Mouse (Mus musculus) retina, postnatal 1 day (tissue): ENCODE measurements around the gene Serpinb9b.

Experiments
- DNase-seq: peaks from one replicate; pipeline ENCODE4 v3.0.0-alpha.2; 2012

Serpinb9b gene

DNA sequence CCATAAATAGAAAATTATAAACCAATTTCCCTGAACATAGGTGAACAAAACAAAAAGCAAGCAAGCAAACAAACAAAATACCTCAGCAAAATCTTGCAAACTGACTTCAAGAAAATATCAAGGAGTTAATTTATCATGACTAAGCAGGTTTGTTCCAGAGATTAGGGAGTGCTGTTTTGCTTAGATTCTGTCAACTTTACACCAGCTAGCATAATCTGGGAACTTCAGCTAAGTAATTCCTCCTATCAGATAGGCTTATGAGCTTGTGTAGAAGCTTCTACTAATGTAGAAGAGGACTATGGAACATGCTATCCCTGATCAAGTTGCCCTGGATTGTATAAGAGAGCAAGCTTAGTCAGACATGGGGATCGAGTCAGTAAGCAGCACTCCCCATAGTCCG lies 20.0 kb downstream of the Serpinb9b start:
- DNase-seq, result no peak

DNA sequence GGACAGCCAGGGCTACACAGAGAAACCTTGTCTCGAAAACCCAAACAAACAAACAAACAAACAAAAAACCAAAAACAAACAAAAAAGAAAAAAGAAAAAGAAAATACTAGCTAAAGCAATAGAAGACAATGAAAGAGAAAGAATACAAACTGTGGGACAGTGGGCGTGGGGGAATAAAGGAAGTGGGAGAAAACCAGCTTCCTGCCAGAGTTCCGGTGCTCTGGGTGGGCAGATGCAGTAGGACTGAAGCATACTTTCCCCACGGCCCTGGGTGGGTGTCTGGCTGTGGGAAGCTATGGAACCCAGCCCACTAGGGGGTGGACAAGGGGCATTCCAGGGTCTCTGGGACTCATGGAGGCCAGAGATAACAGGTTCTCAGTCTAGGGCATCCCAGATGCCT lies 21.0 kb downstream of the Serpinb9b start:
- DNase-seq, result no peak

DNA sequence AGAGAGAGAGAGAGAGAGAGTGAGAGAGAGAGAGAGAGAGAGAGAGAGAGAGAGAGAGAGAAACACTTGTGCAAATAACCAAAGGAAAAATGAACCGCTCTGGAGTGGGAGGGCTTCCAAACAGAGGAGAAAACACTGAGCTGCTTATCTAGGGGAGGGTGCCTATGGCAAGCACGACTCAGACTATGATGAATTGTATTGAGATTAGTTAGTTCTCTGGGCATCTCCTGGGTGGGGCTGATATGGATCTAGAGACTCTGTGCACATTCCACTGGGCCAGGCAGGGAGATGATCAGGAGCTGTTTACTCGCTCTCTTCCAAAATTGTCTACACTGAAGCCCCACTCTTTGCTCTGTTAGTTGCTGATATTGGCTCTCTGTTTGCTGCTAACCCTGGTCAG lies 24.5 kb downstream of the Serpinb9b start:
- DNase-seq, result no peak

DNA sequence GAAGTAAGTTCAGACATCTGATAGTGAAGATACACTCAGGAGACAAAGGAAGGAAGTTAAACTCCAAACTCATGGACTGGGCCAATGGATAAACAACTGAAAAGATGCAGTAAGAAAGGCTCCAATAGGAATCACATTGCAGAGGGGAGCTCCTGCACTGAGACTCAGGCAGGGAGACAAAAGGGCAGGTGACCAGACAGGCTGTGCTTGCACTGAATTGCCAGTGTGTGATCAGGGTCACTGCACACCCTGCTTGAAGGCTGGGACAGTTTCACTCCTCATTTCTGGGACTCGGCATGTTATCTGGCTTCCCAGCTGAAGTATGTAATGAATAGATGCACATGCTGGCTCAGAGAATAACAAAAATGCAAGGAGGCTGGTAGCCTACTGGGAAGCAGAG lies 35.8 kb downstream of the Serpinb9b start:
- no peak for DNase-seq

DNA sequence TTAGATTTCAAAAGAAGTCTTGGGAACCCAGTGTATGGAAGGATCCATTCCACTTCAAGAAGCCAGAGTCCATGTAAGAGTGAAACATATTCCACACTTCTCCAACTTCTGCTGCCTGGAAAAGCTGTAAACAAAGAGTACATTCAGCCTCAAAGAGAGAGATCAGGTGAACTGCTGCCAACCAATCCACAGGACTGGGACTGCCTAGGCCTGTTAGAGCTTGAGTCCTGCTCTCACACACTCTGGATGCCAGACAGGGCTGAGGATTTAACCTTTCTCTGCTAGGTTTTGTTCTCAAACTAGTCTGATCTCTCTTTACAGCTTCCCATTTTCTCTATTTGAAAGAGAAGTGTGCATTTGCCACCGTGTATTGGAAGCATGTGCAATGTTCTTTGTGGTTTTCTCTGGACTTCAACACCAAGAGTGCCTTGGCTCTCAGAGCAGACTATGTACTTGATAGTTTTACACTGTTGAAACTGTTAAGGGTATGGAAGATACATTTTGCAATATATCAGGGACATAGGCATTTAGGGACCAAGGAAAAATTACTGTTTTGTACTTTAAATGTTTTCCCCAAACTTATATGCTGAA lies 40.3 kb downstream of the Serpinb9b start:
- DNase-seq, result no peak

DNA sequence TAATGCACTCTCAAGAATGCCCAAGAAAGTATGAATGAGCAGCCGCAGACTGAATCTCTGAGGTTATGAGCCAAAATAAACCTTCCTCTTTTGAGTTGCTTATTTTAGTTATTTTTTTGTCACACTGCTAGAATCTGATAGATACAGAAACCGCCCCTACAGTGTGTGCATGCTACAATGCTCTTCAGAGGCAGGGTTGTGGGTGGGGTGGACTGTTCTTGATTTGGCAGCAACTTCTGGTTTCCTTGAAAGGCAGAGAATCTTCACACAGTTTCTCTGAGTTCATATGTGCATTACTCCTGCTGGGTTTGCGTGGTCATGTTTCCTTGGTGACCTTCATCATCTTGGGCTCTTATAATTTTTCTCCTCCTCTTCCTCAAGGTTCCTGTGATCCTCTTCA lies 40.9 kb downstream of the Serpinb9b start:
- DNase-seq, result no peak

DNA sequence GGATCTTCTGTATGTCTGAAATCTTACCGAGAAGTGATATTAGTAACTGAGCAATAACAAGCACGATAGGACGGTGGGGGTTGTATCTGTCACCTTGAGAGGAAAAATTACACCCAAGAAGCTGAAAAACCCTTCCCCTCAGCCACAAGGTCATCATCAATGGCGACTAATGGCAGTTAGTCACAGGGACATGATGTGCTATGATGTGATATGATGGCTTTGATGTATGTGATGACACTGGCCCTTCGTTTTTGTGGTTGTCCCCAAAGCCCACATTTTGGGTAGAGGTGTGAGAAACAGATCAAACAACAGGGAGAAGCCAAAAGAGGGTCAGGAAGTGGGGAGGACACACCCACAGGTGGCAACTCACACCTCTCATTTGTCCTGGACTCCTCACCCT lies 44.6 kb downstream of the Serpinb9b start:
- DNase-seq, result no peak

DNA sequence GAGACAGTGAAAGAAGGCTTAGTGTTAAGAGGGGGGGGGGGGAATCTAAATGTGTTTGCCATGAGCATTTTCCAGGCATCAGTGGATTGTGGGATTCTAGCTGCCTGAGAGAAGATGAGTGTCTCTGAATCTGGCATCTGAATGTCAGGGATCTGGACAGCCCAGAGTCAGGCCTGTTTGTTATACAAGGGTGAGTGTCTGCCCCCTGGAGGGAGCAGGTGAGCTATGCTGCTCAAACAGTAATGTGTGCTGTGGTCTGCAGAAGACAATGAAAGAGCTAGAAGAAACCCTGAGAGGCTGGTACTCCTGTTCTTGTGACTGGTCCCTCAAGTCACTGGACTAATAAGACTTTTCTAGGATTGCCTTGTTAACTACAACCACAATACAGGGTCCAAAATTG lies 46.8 kb downstream of the Serpinb9b start:
- DNase-seq, result peak; percentile 22

DNA sequence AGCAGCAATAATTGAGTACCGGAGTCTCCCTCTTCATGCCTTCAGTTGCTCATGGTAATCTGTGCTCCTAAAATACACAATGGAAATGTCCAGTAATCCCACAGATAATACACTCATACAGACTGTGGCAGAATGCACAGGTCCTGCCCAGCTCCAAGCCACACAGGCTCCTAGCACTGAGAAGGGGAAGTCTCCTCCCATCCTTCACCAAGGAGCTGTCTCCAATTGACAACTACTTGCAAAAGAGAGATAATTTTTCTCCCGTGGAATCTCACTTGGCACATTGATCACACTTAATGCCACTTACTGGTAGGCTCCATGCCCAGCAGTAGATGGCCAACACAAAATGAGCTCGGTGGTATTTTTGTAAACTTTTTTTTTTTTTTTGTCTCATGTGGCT lies 49.0 kb downstream of the Serpinb9b start:
- no peak for DNase-seq

DNA sequence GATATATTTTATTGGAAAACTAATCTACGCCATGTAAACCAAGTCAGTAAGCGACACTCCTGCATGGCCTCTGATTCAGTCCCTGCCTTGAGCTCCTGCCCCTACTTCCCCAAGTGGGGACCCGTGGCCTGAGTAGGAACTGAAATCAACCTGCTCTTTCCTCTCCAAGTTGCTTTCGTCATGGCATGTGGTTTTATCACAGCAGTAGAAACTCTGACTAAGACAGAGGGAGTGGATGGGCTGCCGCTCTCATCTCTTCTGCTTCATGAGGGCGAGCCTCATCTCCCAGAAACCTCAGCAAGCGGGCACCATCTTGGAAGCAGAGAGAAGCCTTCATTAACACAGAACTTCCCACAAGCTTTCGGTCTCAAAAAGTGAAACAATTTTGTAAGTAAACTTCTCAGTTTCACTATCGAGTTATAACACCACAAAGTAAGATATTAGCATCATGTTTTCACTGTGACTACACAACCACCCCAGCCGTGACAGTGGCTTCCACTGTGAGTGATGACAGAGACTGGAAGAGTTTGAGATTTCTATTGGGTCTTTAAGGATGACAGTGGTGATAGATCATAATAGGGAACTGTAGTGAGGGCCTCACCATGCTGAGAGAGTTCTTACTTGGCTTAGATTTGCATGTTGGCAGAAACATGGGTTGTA lies 49.9 kb downstream of the Serpinb9b start:
- DNase-seq, result no peak

DNA sequence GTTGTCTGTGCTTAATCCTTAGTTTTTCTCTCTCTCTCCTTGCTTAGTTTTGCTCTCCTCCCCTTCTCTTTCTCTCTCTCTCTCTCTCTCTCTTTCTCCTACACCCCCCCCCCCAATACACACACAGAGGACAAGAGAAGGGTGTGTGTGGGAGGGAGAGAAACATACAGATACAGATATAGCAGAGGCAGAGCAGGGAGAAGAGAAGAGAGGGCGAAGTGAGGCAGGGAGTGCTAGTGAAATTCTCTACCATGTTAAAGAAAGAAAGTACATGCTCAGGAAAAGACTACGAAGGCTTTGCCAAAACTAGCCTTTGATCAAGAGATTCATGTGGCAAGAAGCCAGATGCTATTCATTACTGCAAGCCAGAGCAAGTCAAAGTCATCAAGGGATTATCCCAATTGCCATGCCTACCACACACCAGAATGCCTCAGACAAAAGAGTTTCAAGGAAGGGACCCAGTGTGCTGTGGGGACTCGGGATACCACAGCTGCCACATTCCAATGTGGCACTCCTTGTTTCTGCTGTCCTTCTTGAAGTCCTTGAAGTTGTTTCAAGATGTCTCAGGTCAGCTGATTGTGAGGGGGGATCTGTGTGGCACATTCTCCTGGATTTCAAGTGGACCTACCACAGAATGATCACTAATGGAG lies 51.0 kb downstream of the Serpinb9b start, which contains the start of gene Serpinb1b:
Gene Serpinb1b (plus strand): TSS at position 520 of the 650 bp plus-strand sequence.
- peak; percentile 2 for DNase-seq

DNA sequence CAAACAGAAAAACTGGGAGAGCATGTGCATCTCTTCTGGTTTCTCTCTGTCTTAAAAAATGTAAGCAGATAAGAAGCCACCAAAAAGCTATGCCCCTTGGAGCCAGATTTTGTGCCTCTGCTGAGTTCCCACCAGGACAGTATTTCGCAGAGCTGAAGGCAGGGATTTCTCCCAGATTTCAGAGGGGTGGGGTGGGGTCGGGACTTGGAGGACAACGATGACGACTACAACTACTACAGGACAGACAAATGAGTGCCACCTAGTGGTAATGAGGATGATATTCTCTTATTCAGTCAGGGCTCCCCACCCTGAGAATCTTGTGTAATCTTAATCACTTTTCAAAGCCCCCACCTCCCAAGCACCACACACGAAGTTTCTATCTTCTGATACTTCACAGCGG lies 52.2 kb downstream of the Serpinb9b start:
- peak; percentile 41 for DNase-seq

DNA sequence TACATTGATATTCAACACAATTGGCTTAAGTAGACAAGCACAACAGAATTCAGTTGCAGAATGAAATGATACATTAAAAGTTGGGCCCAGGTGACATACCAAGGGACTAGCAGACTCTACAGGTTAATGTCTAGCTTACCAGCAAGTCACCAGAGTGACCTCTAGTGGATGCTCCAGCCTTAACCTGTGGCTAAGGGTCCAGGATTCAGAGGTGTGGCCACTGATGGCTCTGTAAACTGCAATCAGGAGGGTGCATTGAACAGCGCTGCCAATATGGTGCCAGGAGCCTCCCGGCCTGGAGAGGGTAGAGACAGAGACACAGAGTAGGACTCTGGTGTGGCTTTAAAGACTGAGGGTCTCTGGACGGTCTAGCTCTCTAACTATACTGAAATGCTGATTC lies 53.1 kb downstream of the Serpinb9b start:
- DNase-seq, result peak; percentile 10

DNA sequence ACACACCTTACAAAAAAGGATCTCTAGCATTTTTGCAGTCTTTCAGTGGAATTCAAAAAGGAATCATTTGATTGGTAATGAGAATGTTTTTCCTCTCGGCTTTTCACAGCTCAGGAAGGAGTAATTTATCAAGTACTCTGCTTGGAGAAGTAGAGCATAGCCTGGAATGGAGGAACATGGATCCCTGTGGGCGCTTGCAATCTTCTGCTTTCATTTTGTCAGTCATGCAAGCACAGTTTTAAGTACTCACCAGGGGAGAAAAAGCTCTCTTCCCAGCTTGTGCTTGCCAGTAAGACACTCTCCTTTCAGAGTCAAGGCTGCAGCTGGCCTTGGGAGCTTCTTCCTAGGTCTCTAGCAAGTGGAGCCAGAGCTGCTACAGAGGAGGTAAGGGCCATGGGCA lies 56.6 kb downstream of the Serpinb9b start:
- DNase-seq, result no peak

DNA sequence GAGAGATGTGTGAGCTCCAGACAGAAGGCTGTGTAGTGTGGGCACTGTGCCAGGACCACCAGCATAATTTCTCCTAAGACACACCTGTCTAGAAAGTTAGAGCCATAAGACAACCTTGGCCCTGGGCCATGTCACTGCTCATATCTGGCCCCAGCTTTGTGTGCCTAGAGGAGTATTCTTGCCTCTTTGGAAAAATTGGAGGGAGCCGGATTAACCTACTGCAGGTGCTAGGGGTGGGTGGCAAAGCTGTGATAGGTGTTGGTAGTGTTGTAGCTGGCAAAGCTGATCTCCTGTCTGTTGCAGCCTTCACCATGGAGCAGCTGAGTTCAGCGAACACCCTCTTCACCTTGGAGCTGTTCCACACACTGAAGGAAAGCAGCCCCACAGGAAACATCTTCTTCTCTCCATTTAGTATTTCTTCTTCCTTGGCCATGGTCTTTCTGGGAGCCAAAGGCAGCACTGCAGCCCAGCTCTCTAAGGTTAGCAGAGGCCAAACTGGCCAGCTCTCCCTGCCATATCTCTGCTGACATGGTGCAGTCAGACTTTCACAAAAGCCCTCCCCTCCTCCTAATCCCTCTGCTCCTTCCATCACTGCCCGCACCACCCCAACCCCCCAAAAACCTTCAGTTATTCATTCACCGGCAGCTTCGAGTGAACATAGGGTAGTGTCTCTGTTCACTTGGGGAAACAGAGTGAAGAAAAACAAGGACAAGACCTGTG lies 57.9 kb downstream of the Serpinb9b start:
- DNase-seq, result no peak

DNA sequence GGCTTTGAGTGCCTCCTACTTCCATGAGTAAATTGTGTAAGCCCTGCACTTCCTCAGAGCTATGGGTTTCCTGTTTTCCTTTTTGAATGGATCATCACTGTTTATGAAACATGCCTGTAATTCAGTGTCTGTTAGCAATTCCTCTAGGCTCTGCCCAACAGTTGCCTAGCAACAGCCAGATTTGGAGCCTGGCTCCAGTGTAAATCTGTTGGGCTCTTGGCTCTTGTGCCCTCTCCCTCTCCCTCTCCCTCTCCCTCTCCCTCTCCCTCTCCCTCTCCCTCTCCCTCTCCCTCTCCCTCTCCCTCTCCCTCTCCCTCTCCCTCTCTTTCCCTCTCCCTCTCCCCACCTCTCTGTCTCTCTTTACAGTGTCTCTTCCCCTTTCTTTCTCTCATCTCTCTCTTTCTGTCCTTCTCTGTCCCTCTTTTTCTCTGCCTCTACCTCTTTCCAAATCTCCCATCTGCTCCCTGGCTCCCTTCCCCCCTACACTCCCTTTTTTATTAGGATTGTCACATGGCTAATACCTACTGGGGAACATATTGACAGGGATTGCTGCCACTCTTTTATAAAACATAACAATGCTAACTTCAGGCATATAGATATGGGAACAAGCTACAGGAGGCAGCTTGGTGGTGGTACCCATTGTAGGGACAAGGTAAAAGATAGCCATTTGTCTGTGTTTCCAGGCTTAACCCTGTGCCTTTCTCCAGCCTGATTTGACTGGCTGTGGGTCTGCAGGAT lies 58.6 kb downstream of the Serpinb9b start:
- peak; percentile 18 for DNase-seq

DNA sequence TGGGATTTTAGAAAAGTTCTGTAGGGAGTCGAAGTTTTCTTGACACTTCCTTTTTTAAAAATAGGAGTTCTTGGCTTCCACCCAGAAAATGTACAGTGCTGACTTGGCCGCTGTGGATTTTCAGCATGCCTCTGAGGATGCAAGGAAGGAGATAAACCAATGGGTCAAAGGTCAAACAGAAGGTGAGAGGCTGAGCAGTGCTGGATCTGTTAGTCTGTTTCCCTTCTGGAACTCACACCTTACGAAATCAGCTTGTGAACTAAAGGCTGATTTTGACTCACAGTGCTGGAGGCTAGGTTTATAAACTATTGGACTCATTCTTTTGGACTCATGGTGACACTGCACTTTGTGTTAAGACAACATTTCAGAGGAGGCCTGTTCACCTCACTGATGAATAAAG lies 62.4 kb downstream of the Serpinb9b start:
- DNase-seq, result no peak

DNA sequence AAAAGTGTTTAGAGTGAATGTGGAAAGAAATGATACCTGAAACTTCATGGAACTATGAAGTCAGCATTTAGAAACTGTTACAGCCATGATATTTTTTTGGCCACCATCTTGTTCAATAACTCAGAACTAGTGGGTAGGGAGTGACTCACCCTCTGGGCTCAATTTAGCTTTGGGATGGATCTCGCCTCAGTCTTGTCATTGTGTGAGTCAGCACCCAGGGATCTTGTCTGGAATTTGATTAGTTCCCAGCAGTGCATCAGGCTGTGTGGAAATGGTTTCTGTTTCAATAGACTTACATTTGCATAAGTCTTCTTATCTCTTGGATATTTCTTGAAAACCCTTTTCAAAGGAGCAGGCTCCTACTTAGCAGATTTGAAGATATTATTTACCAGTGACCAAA lies 63.3 kb downstream of the Serpinb9b start:
- DNase-seq, result no peak

DNA sequence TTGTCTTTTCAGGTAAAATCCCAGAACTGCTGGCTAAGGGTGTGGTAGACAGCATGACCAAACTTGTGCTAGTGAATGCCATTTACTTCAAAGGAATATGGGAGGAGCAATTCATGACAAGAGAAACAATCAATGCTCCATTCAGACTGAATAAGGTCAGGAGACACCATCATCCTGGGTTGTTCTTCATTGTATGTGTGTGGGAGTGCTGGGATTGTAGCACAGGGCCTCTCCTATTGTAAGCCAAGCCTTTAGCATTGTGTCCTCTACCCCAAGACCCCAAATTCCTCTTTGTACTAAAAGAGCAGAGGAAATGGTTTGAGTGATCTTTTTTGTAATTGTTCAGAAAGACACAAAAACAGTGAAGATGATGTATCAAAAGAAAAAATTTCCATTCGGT lies 64.1 kb downstream of the Serpinb9b start:
- no peak for DNase-seq
